Mouse (Mus musculus) midbrain, embryonic 11.5 days (tissue): ENCODE results near the gene Ano5. TPM values are rescaled to one million over a fixed set of nuclear protein-coding genes. Genes with fewer than 3 reads are reported as not detected.

Experiments used
- ATAC-seq: fragments of 200-750 bp; cut with Nextera tagmentation; 2 replicates; pipeline ENCODE4 v1.8.0; 2017; ENCODE audit warnings: moderate TSS enrichment, moderate library complexity; ENCODE audit not compliant: low FRiP score
- DNase-seq: peaks from one replicate; pipeline ENCODE4 v3.0.0; 2015; ENCODE audit warnings: low spot score; ENCODE audit errors: missing footprints
- H3K27ac ChIP-seq: fragments of 300-500 bp; sonication (generic); 2 replicates; pipeline ENCODE4 v1.5.1; 2014; ENCODE audit warnings: low read depth, low read length
- H3K27me3 ChIP-seq: fragments of 300-500 bp; sonication (generic); 2 replicates; pipeline ENCODE4 v1.6.1; 2014; ENCODE audit warnings: mild to moderate bottlenecking, low read length, moderate library complexity, mixed read lengths; ENCODE audit not compliant: control insufficient read depth, insufficient read depth
- H3K36me3 ChIP-seq: fragments of 300-500 bp; sonication (generic); 2 replicates; pipeline ENCODE4 v1.6.1; 2014; ENCODE audit warnings: mild to moderate bottlenecking, low read length, moderate library complexity, mixed read lengths; ENCODE audit not compliant: control insufficient read depth, insufficient read depth
- H3K4me1 ChIP-seq: fragments of 300-500 bp; sonication (generic); 2 replicates; pipeline ENCODE4 v1.6.1; 2014; ENCODE audit warnings: low read length; ENCODE audit not compliant: control insufficient read depth, insufficient read depth
- H3K4me2 ChIP-seq: fragments of 300-500 bp; sonication (generic); 2 replicates; pipeline ENCODE4 v1.6.1; 2014; ENCODE audit warnings: mild to moderate bottlenecking, moderate library complexity
- H3K4me3 ChIP-seq: fragments of 300-500 bp; sonication (generic); 2 replicates; pipeline ENCODE4 v1.5.1; 2014; ENCODE audit warnings: low read depth, low read length
- H3K9ac ChIP-seq: fragments of 300-500 bp; sonication (generic); 2 replicates; pipeline ENCODE4 v1.6.1; 2014; ENCODE audit warnings: low read length
- H3K9me3 ChIP-seq: fragments of 300-500 bp; sonication (generic); 2 replicates; pipeline ENCODE4 v1.6.1; 2016; ENCODE audit warnings: low read length; ENCODE audit not compliant: control insufficient read depth
- whole genome bisulfite sequencing: fragments of 180-500 bp; shearing (Covaris S2); extraction: QIAGEN DNeasy Blood & Tissue Kit; methylation state at CpG from one replicate; pipeline ENCODE4 v1.1.7; 2014; 5-methylcytosine and 5-hydroxymethylcytosine counted together
- polyA plus RNA-seq: library from polyadenylated mRNA; unstranded; fragments of >200 nt; fragmentation: Nextera tagmentation; extraction: Ambion mirVana; gene quantifications from 2 replicates; pipeline ENCODE4 v1.2.1, GENCODE M21; 2014

The Ano5 gene
- polyA plus RNA-seq: 0.25 and 0.40 TPM in 2 replicates

DNA sequence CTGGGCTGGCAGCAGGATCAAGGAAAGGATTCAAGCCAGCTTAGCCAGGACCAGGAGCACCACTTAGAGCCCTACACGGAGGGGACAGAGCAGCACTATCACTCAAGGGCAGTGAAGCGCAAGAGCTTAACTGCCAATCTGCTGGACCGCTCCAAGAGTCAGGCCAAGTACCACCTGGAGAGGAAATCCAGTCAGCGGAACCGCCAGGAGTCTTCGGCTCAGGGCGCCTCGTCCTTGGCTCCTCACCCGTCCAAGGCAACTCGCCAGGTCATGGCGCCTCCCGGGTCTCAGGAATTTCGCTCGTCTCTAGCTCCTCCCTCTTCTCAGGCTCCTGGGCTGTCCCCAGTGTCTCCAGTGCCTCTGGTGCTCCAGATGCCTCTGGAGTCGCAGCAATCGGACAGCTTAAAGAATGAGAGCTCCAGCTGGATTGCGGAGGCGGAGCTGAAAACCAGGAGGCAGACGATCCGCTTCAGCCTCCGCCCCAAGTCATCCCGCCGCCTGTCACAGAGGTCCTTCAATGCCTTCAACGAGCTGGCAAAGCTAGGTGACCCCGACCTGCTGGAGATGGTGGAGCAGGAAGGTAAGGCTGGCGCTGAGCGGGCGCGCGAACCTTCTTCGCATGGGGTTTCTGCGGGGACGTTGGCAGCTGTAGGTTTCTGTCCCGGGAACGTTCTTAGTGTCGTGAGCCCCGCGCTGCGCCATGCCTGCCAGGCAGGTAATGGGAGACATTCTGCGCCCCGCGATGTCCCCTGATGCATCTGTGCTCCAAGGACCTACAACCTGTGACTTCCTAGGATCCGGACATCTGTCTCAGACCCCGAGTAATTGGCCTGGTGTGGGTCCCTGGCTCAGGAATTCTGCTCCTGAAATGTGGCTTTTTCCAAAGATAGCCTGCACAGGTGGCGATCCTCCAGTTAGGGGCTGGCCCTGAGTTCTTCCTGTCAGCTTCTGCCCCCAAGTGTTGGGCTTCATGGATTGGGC, at the start of gene Ano5:
Gene Ano5, plus strand, starts transcription at position 359 of the 981 bp plus-strand sequence.
- no peaks in the 10 kb centered on the region; the same call in none of the 2 replicates for H3K4me1 ChIP-seq
- peak within 1 kb of the TSS; percentile 86 for H3K4me2 ChIP-seq
- no peaks in the 10 kb centered on the region for H3K9me3 ChIP-seq
- no peak within 1 kb of the TSS for H3K27ac ChIP-seq
- ATAC-seq (peak; percentile 87), DNase-seq (peak; percentile 90)
- no peaks in the 10 kb centered on the region for H3K27me3 ChIP-seq
- H3K9ac ChIP-seq: peak within 1 kb of the TSS; percentile 63
- no peaks in the 10 kb centered on the region for H3K36me3 ChIP-seq
- H3K4me3 ChIP-seq: peak within 1 kb of the TSS; percentile 41
- 2% methylated on average over 45 of the region's 45 CpGs for WGBS

DNA sequence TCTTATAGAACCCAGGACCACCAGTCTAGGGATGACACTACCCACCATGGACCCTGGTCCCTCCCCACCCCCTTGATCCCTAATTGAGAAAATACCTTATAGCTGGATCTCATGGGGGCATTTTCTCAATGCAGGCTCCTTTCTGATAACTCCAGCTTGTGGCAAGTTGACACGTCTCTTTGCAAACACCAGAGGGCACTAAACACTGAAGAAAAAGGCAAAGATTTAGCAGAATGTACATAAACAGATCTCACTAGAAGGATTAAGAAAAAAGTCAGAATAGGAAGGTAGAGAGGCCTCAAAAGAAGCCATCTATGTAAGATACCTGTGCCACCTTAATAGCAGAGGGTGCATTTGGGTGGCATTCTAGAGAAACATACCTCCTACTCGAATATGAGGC, 11.4 kb upstream of the Ano5 start:
- no peaks in the 10 kb centered on the region for H3K36me3 ChIP-seq
- no peaks in the 10 kb centered on the region for H3K9me3 ChIP-seq
- H3K9ac ChIP-seq: no peak overlapping the region
- H3K4me3 ChIP-seq: no peak overlapping the region
- no peaks in the 10 kb centered on the region for H3K4me1 ChIP-seq
- WGBS: 38% methylated on average over 2 of the region's 2 CpGs
- no peak overlapping the region for H3K4me2 ChIP-seq
- no peaks in the 10 kb centered on the region for H3K27me3 ChIP-seq
- H3K27ac ChIP-seq: no peak overlapping the region
- DNase-seq: no peak
- ATAC-seq: no peak

DNA sequence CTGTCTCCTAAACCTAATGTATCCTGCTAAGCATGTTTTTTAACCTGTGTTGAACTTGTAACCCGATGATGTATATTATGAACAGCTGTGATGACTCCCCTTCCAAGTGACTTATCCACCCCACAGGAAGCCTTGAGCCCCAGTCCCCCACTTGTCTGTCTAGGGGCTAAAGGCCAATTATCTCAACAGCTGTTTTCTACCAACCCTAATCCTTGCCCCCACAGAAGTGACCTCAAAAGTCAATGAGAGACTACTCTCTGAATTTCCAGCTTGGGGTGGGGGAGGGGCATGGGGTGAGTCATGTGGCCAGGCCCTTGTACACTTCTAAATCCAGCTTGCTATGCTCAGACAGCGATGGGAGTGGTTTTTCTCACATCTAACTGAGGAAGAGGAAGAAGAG, 6.9 kb upstream of the Ano5 start:
- Histone ChIP-seq H3K27ac (no peak overlapping the region), H3K4me3 (no peak overlapping the region), H3K9ac (no peak overlapping the region), H3K4me1 (no peaks in the 10 kb centered on the region), H3K27me3 (no peaks in the 10 kb centered on the region), H3K4me2 (no peak overlapping the region), H3K36me3 (no peaks in the 10 kb centered on the region), H3K9me3 (no peaks in the 10 kb centered on the region)
- DNase-seq: no peak
- no peak for ATAC-seq
- 49% methylated on average over 2 of the region's 2 CpGs for WGBS

DNA sequence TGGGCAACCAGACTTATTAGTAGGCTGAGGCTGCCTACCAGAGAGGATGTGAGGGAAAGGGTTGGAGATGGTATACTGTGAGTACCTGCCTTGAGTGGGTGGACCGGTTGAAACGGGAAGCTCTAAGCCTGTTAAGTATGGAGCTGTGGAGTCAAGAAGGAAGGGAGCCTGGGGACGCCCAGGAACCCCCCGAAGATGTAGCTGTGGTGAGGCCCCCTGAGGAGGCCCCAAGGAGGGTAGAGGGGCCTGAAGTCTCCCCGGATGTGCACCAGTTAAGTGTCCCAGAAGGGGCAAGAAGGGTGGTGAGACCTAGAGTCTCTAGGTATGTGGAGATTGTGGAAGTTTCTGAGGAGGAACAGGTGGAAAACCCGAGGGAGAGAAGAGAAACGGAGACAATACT, 682 bp upstream of the Ano5 start:
- Histone ChIP-seq H3K9me3 (no peaks in the 10 kb centered on the region), H3K27ac (no peak overlapping the region), H3K4me3 (no peak overlapping the region), H3K9ac (no peak overlapping the region), H3K27me3 (no peaks in the 10 kb centered on the region), H3K4me2 (no peak overlapping the region), H3K36me3 (no peaks in the 10 kb centered on the region), H3K4me1 (no peaks in the 10 kb centered on the region; the same call in none of the 2 replicates)
- DNase-seq: no peak
- ATAC-seq: no peak
- 87% methylated on average over 7 of the region's 7 CpGs for WGBS

DNA sequence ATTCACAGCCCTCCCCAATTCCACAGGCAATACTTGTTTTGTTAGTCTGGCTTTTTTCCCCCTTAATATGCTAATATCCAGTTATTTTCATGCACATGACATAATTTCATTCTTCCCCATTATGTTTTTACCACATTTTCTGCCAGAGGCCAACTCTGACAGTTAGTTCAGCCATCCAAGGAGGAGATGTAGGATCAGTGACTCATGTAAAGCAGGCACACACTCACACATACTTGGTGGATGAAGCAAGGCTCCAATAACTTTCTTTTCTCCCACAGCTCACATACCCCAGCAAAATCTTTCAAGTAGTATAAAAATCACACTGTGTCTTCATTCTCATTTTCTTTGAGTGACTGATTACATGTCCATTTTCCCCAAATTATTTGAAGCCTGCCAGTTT, 28.5 kb downstream of the Ano5 start:
- no peak overlapping the region for H3K27ac ChIP-seq
- H3K9ac ChIP-seq: no peak overlapping the region
- no peak for ATAC-seq
- no peaks in the 10 kb centered on the region for H3K27me3 ChIP-seq
- no peak overlapping the region for H3K4me2 ChIP-seq
- no peaks in the 10 kb centered on the region for H3K36me3 ChIP-seq
- H3K4me3 ChIP-seq: no peak overlapping the region
- H3K4me1 ChIP-seq: no peaks in the 10 kb centered on the region
- no peak for DNase-seq
- H3K9me3 ChIP-seq: no peaks in the 10 kb centered on the region

DNA sequence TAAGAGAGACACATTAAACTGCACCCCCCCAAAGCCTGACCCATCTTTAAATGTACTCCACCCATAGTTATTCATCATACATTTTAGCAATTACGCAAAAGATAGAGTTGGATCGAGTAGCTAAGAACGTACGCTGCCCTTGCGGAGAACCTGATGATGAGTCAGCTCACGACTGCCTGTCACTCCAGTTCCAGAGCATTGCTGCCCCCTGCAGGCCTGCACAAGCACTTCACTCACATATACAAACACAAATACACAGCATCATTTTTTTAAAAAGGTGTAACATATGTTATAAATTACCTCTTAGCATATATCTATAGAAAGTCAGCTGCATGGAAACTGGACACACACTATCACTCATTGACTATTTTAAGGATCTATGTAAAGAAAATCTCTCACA, 29.9 kb downstream of the Ano5 start:
- no peak for ATAC-seq
- WGBS: 61% methylated on average over 6 of the region's 6 CpGs

DNA sequence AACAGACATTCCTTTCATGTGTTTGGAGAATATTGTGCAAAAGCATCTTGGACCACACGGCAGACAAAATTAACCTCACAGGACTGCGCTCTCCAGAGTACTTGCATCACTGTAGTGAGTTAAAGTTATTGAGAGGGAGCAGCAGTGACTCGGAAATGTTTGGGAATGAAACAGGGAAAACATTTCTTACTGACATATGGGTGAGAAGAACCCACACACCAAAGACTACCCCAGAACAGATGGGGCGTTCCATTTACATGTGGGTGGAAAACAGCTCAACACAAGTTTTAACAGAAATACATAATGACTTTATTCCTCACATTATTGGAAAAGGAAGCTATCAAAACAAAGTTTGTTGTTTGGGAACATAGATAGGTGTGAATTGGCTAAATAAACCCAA, 89.2 kb downstream of the Ano5 start:
- no peak overlapping the region for H3K27ac ChIP-seq
- H3K36me3 ChIP-seq: no peaks in the 10 kb centered on the region
- H3K9me3 ChIP-seq: no peaks in the 10 kb centered on the region
- no peak overlapping the region for H3K4me2 ChIP-seq
- no peak overlapping the region for H3K4me3 ChIP-seq
- ATAC-seq (no peak), DNase-seq (no peak)
- H3K27me3 ChIP-seq: no peaks in the 10 kb centered on the region
- no peak overlapping the region for H3K9ac ChIP-seq
- no peaks in the 10 kb centered on the region for H3K4me1 ChIP-seq
- 85% methylated on average over 4 of the region's 4 CpGs for WGBS

More for the DNA sequence above, 29.9 kb downstream of the Ano5 start:
- no peaks in the 10 kb centered on the region for H3K9me3 ChIP-seq
- DNase-seq: no peak
- H3K27ac ChIP-seq: no peak overlapping the region
- no peaks in the 10 kb centered on the region for H3K27me3 ChIP-seq
- no peak overlapping the region for H3K4me2 ChIP-seq
- H3K4me1 ChIP-seq: no peaks in the 10 kb centered on the region
- no peak overlapping the region for H3K4me3 ChIP-seq
- no peaks in the 10 kb centered on the region for H3K36me3 ChIP-seq
- no peak overlapping the region for H3K9ac ChIP-seq

DNA sequence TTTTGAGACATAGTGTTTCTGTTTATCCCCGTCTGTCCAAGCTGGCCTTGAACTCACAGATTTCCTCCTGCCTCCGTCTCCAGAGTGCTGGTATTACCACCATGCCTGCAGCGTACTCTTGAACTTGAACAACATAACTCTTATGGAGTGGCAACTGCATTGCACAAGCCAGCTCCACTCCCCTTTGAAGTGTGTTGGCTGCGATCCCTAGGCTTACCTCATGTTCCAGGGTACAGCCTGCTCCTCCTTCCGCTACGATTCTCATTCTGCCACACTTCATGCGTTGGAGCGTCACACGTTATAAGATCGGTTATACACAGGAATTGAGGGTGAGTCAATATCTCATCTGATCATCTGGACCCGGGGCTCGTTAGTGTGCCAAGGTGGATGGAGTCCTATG, 92.9 kb downstream of the Ano5 start:
- no peaks in the 10 kb centered on the region for H3K27me3 ChIP-seq
- no peak overlapping the region for H3K9ac ChIP-seq
- H3K4me1 ChIP-seq: no peaks in the 10 kb centered on the region
- no peaks in the 10 kb centered on the region for H3K9me3 ChIP-seq
- no peak overlapping the region for H3K27ac ChIP-seq
- no peak overlapping the region for H3K4me2 ChIP-seq
- ATAC-seq: no peak
- WGBS: 93% methylated on average over 12 of the region's 12 CpGs
- no peak for DNase-seq
- no peaks in the 10 kb centered on the region for H3K36me3 ChIP-seq
- H3K4me3 ChIP-seq: no peak overlapping the region

DNA sequence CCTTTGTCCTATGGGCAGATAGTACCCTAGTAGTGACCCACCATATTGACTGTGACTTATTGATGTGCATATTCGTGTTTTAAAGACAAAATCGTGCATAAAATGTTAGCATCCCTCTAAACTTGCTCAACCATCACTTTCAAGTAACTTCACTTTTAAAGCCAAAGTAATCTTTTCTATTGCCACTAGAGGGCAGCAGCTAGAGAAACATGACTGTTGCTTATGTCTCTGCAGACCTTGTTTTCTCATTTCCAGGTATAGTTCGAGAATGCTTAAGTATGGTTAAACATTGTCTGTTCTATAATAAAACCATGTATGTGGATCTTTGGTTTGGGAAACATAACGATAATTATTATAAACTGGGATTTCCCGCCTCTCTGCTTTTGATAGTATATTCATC, 103.6 kb downstream of the Ano5 start:
- no peaks in the 10 kb centered on the region for H3K9me3 ChIP-seq
- 46% methylated on average over 5 of the region's 5 CpGs for WGBS
- no peaks in the 10 kb centered on the region for H3K36me3 ChIP-seq

More for the DNA sequence above, 103.6 kb downstream of the Ano5 start:
- Histone ChIP-seq H3K4me3 (no peak overlapping the region), H3K27me3 (no peaks in the 10 kb centered on the region), H3K27ac (no peak overlapping the region), H3K4me2 (no peak overlapping the region), H3K4me1 (no peaks in the 10 kb centered on the region), H3K9ac (no peak overlapping the region)
- ATAC-seq (no peak), DNase-seq (peak; percentile 87)
